Mouse (Mus musculus) C2C12 (cell line): Measurements from ENCODE around the gene Qars.

Source experiments
- CTCF ChIP-seq: IDR thresholded peaks from one replicate; pipeline ENCODE4 v1.5.1; 2011; ENCODE audit not compliant: control insufficient read depth, insufficient read depth, insufficient read length
- FOSL1 ChIP-seq: IDR thresholded peaks from one replicate; pipeline ENCODE4 v1.8.0; 2011; ENCODE audit warnings: mild to moderate bottlenecking, low read length; ENCODE audit not compliant: poor library complexity, insufficient read depth, severe bottlenecking

DNA sequence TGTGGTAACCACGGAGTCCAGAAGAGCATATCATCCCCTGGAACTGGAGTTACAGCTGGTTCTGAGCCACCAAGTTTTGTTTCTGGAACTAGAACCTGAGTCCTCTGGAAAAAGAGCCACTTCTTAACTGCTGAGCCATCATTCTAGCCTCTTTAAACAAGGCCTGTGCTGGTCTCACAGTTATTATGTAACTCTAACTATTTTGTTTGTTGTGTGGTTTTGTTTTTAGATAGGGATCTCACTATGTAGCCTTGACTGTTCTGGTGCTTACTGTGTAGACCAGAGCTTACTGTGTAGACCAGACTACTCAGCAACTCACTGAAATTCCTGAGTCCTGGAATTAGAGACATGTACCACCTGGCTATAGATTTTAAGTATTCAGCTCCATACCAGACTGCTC is 39.4 kb downstream of the Qars start:
- TF ChIP-seq CTCF (no peak), FOSL1 (no peak)
